Mouse (Mus musculus) limb, embryonic 12.5 days (tissue): ENCODE data around the gene Psd. TPM values are rescaled to one million over a fixed set of nuclear protein-coding genes. Genes with fewer than 3 reads are reported as not detected.
A peak's percentile ranks its signal among the peaks of the same experiment; 100 is the strongest.

ENCODE experiments used
- ATAC-seq: fragments of 200-750 bp; cut with Nextera tagmentation; 2 replicates; pipeline ENCODE4 v1.8.0; 2017; ENCODE audit warnings: low read depth, moderate TSS enrichment; ENCODE audit not compliant: insufficient number of reproducible peaks, insufficient read depth, low FRiP score, low TSS enrichment
- H3K27ac ChIP-seq: fragments of 300-500 bp; sonication (generic); 2 replicates; pipeline ENCODE4 v1.5.1; 2016; ENCODE audit warnings: mild to moderate bottlenecking, moderate library complexity
- H3K27me3 ChIP-seq: fragments of 300-500 bp; sonication (generic); 2 replicates; pipeline ENCODE4 v1.6.1; 2016; ENCODE audit warnings: mild to moderate bottlenecking, moderate library complexity
- H3K36me3 ChIP-seq: fragments of 300-500 bp; sonication (generic); 2 replicates; pipeline ENCODE4 v1.6.1; 2016; ENCODE audit warnings: mild to moderate bottlenecking, moderate library complexity
- H3K4me1 ChIP-seq: fragments of 300-500 bp; sonication (generic); replicated peaks from 2 replicates; pipeline ENCODE4 v1.6.1; 2016
- H3K4me2 ChIP-seq: fragments of 300-500 bp; sonication (generic); 2 replicates; pipeline ENCODE4 v1.6.1; 2016; ENCODE audit warnings: mild to moderate bottlenecking, moderate library complexity
- H3K4me3 ChIP-seq: fragments of 300-500 bp; sonication (generic); replicated peaks from 2 replicates; pipeline ENCODE4 v1.5.1; 2016; ENCODE audit warnings: mild to moderate bottlenecking
- H3K9ac ChIP-seq: fragments of 300-500 bp; sonication (generic); replicated peaks from 2 replicates; pipeline ENCODE4 v1.6.1; 2016; ENCODE audit warnings: mild to moderate bottlenecking, moderate library complexity
- H3K9me3 ChIP-seq: fragments of 300-500 bp; sonication (generic); 2 replicates; pipeline ENCODE4 v1.6.1; 2016; ENCODE audit warnings: mild to moderate bottlenecking, moderate library complexity
- WGBS: fragments of 180-500 bp; shearing (Covaris S2); methylation state at CpG from one replicate; pipeline ENCODE4 v1.1.7; 2016; 5-methylcytosine and 5-hydroxymethylcytosine counted together
- polyA plus RNA-seq: library from polyadenylated mRNA; unstranded; fragments of >200 nt; fragmentation: Nextera tagmentation; extraction: Ambion mirVana; gene quantifications from 2 replicates; pipeline ENCODE4 v1.2.1, GENCODE M21; 2016

Gene Psd
- polyA plus RNA-seq, 1 experiment from 2014 or later: 3.0 TPM

GRCm38 (mm10) chr19:46327531-46328064, 642 bp upstream of the Psd start:
- Histone ChIP-seq H3K4me2 (peak overlapping the region; percentile 99), H3K36me3 (peaks cover 23% of the 10 kb centered on the region), H3K9me3 (no peaks in the 10 kb centered on the region), H3K4me3 (peak overlapping the region; percentile 69), H3K4me1 (peaks cover 31% of the 10 kb centered on the region), H3K9ac (no peak overlapping the region), H3K27me3 (peaks cover 60% of the 10 kb centered on the region), H3K27ac (no peak overlapping the region)
- no peak for ATAC-seq
- WGBS: 35% methylated on average over 14 of the region's 14 CpGs

- no peaks in the 10 kb centered on the region for H3K9me3 ChIP-seq
- peak overlapping the region; percentile 99 for H3K4me2 ChIP-seq
- peaks cover 39% of the 10 kb centered on the region for H3K4me1 ChIP-seq
- peaks cover 9% of the 10 kb centered on the region for H3K36me3 ChIP-seq
- 4% methylated on average over 28 of the region's 29 CpGs for WGBS
- peak overlapping the region; percentile 19; the same call in 1 of the 2 replicates for H3K4me3 ChIP-seq
- H3K27me3 ChIP-seq: peaks cover 74% of the 10 kb centered on the region
- H3K9ac ChIP-seq: no peak overlapping the region
- no peak for ATAC-seq
- H3K27ac ChIP-seq: no peak overlapping the region
These were observed 769 bp downstream of the Psd start for GRCm38 (mm10) chr19:46326019-46326755.

DNA sequence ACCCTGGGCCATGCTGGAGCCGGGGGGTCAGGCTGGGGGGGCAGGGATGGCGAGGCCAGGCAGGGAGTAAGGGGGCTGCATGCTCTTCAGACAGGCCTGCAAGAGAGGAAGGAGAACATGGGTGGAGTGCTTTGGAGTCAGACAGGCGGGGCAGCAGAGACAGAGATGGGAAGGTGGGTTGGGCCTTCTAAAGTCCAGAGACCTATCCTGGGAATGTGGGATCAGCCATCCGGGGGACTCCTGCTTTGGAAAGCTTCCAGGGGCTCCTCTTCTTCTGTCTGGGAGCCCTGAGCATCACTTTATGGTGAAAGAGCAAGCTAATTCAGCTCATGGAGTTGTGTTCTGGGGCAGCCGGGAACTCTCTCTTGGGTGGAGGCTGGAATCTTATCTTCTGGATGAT, 2.0 kb downstream of the Psd start:
- H3K4me1 ChIP-seq: peaks cover 36% of the 10 kb centered on the region
- no peaks in the 10 kb centered on the region for H3K9me3 ChIP-seq
- H3K9ac ChIP-seq: no peak overlapping the region
- peaks cover 87% of the 10 kb centered on the region for H3K27me3 ChIP-seq
- no peak overlapping the region for H3K27ac ChIP-seq
- H3K36me3 ChIP-seq: no peaks in the 10 kb centered on the region
- no peak overlapping the region for H3K4me2 ChIP-seq
- H3K4me3 ChIP-seq: no peak overlapping the region
- no peak for ATAC-seq
- 67% methylated on average over 5 of the region's 5 CpGs for WGBS

- peaks cover 30% of the 10 kb centered on the region for H3K4me1 ChIP-seq
- H3K27me3 ChIP-seq: peaks cover 91% of the 10 kb centered on the region
- no peak overlapping the region for H3K9ac ChIP-seq
- WGBS: 65% methylated on average over 11 of the region's 11 CpGs
- H3K27ac ChIP-seq: no peak overlapping the region
- no peak overlapping the region for H3K4me3 ChIP-seq
- no peaks in the 10 kb centered on the region for H3K9me3 ChIP-seq
- no peak overlapping the region for H3K4me2 ChIP-seq
- no peak for ATAC-seq
- H3K36me3 ChIP-seq: no peaks in the 10 kb centered on the region
These were observed 2.6 kb downstream of the Psd start for GRCm38 (mm10) chr19:46324366-46324765.

GRCm38 (mm10) chr19:46323716-46324115, 3.2 kb downstream of the Psd start:
- Histone ChIP-seq H3K27me3 (peaks cover 92% of the 10 kb centered on the region), H3K4me2 (no peak overlapping the region), H3K36me3 (no peaks in the 10 kb centered on the region), H3K9me3 (no peaks in the 10 kb centered on the region), H3K4me1 (peaks cover 30% of the 10 kb centered on the region), H3K9ac (no peak overlapping the region), H3K27ac (no peak overlapping the region), H3K4me3 (no peak overlapping the region)
- WGBS: 69% methylated on average over 5 of the region's 5 CpGs
- ATAC-seq: no peak

GRCm38 (mm10) chr19:46322996-46323572, 3.9 kb downstream of the Psd start:
- H3K27me3 ChIP-seq: peaks cover 99% of the 10 kb centered on the region
- H3K4me3 ChIP-seq: no peak overlapping the region
- no peak overlapping the region for H3K9ac ChIP-seq
- H3K9me3 ChIP-seq: no peaks in the 10 kb centered on the region
- H3K36me3 ChIP-seq: no peaks in the 10 kb centered on the region
- 78% methylated on average over 13 of the region's 13 CpGs for WGBS
- H3K4me2 ChIP-seq: no peak overlapping the region
- H3K27ac ChIP-seq: no peak overlapping the region
- no peak for ATAC-seq
- peaks cover 32% of the 10 kb centered on the region for H3K4me1 ChIP-seq

DNA sequence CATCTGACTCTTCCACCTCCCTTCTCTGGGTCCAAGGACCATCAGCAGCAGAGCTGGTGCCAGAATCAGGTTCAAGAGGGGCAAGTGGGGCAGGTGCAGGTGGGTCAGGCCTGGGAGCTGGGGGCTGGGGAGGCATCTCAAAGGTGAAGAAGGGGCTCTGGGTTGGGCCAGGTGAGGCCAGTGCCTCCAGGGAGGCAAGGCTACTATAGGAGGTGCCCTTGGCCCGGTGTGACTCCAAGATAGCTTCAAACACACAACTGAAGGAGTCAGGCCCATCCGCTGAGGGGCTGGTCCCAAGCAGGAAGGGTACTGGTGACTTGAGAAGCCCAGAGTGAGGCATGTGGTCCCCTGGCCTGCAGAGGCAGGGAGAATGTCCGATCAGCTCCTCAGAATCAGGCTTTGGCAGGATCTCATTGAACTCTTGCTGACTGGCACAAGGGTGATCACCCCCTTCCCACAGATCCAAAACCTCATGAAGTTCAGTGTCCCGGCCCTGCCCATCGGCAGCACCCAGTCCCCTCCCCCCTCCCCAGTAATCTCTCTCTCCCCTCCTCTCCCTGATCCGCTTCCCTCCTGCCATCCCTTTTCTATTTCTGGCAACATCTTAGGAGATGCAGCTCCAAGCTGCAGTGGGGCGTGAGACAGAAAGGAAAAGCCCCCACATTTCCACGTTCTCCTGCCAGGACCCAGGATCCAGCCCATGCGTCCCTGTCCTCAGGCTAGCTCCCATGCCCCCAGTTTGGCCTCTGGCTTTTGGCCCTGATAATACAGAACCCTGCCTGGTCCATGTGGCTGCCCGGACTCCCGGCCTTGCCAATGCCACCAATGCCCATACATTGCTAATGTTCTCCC, 4.6 kb downstream of the Psd start:
- WGBS: 57% methylated on average over 11 of the region's 11 CpGs
- no peak overlapping the region for H3K9ac ChIP-seq
- no peak for ATAC-seq
- no peaks in the 10 kb centered on the region for H3K36me3 ChIP-seq
- H3K4me2 ChIP-seq: no peak overlapping the region
- H3K27ac ChIP-seq: no peak overlapping the region
- H3K27me3 ChIP-seq: peaks cover 100% of the 10 kb centered on the region
- H3K9me3 ChIP-seq: no peaks in the 10 kb centered on the region
- peaks cover 34% of the 10 kb centered on the region for H3K4me1 ChIP-seq
- no peak overlapping the region for H3K4me3 ChIP-seq

- Histone ChIP-seq H3K9me3 (no peaks in the 10 kb centered on the region), H3K9ac (peak overlapping the region; percentile 28; the same call in 1 of the 2 replicates), H3K27ac (no peak overlapping the region), H3K36me3 (no peaks in the 10 kb centered on the region), H3K4me1 (peaks cover 30% of the 10 kb centered on the region), H3K27me3 (peaks cover 100% of the 10 kb centered on the region), H3K4me2 (no peak overlapping the region), H3K4me3 (no peak overlapping the region)
- ATAC-seq: no peak
- 33% methylated on average over 6 of the region's 6 CpGs for WGBS
These were observed 5.6 kb downstream of the Psd start for GRCm38 (mm10) chr19:46321101-46321943.

- Histone ChIP-seq H3K27ac (no peak overlapping the region), H3K27me3 (peaks cover 100% of the 10 kb centered on the region), H3K4me2 (no peak overlapping the region), H3K4me1 (peaks cover 29% of the 10 kb centered on the region), H3K9me3 (no peaks in the 10 kb centered on the region), H3K4me3 (no peak overlapping the region), H3K36me3 (no peaks in the 10 kb centered on the region), H3K9ac (no peak overlapping the region)
- no peak for ATAC-seq
- WGBS: 78% methylated on average over 8 of the region's 8 CpGs
These were observed 6.7 kb downstream of the Psd start for GRCm38 (mm10) chr19:46320076-46320785.
